Mouse (Mus musculus) macrophage (primary cell): Measurements from ENCODE around the gene F2rl3. TPM values are rescaled to one million over a fixed set of nuclear protein-coding genes. Genes with fewer than 3 reads are reported as not detected.

ENCODE experiments used
- H3K27ac ChIP-seq: fragments of 350-480 bp; formaldehyde crosslinking; 2 replicates; pipeline ENCODE4 v1.9.0; 2021
- H3K36me3 ChIP-seq: fragments of 350-480 bp; formaldehyde crosslinking; 2 replicates; pipeline ENCODE4 v1.9.0; 2021; ENCODE audit errors: inconsistent target
- H3K4me3 ChIP-seq: fragments of 350-480 bp; formaldehyde crosslinking; 2 replicates; pipeline ENCODE4 v1.9.0; 2021; ENCODE audit errors: inconsistent target
- H3K79me2 ChIP-seq: fragments of 350-480 bp; formaldehyde crosslinking; 2 replicates; pipeline ENCODE4 v1.9.0; 2021; ENCODE audit errors: inconsistent target
- WGBS: methylation state at CpG from one replicate; pipeline ENCODE4 v1.1.7; 2026; ENCODE audit warnings: inconsistent platforms; ENCODE audit not compliant: missing documents; 5-methylcytosine and 5-hydroxymethylcytosine counted together
- polyA plus RNA-seq: library from polyadenylated mRNA; stranded (reverse); fragments of 250-400 nt; gene quantifications from 3 replicates; pipeline ENCODE4 v1.2.4, GENCODE M21; 2018; ENCODE audit warnings: inconsistent platforms

F2rl3 gene
- polyA plus RNA-seq, 1 experiment from 2014 or later, result not detected

GRCm38 (mm10) chr8:72753165-72753564 is 8.5 kb upstream of the F2rl3 start:
- no peaks in the 10 kb centered on the region for H3K79me2 ChIP-seq
- H3K36me3 ChIP-seq, result peaks cover 90% of the 10 kb centered on the region
- no peak overlapping the region for H3K27ac ChIP-seq
- H3K4me3 ChIP-seq, result no peak overlapping the region
- 97% methylated on average over 9 of the region's 9 CpGs for WGBS

GRCm38 (mm10) chr8:72753781-72754180 is 7.9 kb upstream of the F2rl3 start:
- H3K36me3 ChIP-seq, result peaks cover 88% of the 10 kb centered on the region

GRCm38 (mm10) chr8:72756031-72756430 is 5.6 kb upstream of the F2rl3 start:
- no peak overlapping the region for H3K27ac ChIP-seq
- 100% methylated on average over 2 of the region's 2 CpGs for WGBS
- H3K36me3 ChIP-seq, result peaks cover 65% of the 10 kb centered on the region
- no peak overlapping the region for H3K4me3 ChIP-seq
- H3K79me2 ChIP-seq, result no peaks in the 10 kb centered on the region

More at GRCm38 (mm10) chr8:72753781-72754180, 7.9 kb upstream of the F2rl3 start:
- no peaks in the 10 kb centered on the region for H3K79me2 ChIP-seq
- H3K4me3 ChIP-seq, result no peak overlapping the region
- 100% methylated on average over 2 of the region's 2 CpGs for WGBS
- H3K27ac ChIP-seq, result no peak overlapping the region

- Histone ChIP-seq H3K27ac (no peak overlapping the region), H3K4me3 (no peak overlapping the region), H3K79me2 (no peaks in the 10 kb centered on the region), H3K36me3 (peaks cover 60% of the 10 kb centered on the region)
- WGBS, result 94% methylated on average over 31 of the region's 35 CpGs
Observed at GRCm38 (mm10) chr8:72756771-72757390, 4.8 kb upstream of the F2rl3 start.

- peaks cover 52% of the 10 kb centered on the region for H3K36me3 ChIP-seq
- no peak overlapping the region for H3K27ac ChIP-seq
- no peak overlapping the region for H3K4me3 ChIP-seq
- 95% methylated on average over 11 of the region's 15 CpGs for WGBS
- H3K79me2 ChIP-seq, result no peaks in the 10 kb centered on the region
Observed at GRCm38 (mm10) chr8:72757426-72758195, 4.1 kb upstream of the F2rl3 start.

- no peak overlapping the region for H3K4me3 ChIP-seq
- H3K27ac ChIP-seq, result no peak overlapping the region
- peaks cover 45% of the 10 kb centered on the region for H3K36me3 ChIP-seq
- H3K79me2 ChIP-seq, result no peaks in the 10 kb centered on the region
Observed at GRCm38 (mm10) chr8:72758310-72758709, 3.4 kb upstream of the F2rl3 start.

GRCm38 (mm10) chr8:72760216-72760615 is 1.5 kb upstream of the F2rl3 start:
- no peak overlapping the region for H3K4me3 ChIP-seq
- no peak overlapping the region for H3K27ac ChIP-seq
- no peaks in the 10 kb centered on the region for H3K79me2 ChIP-seq
- peaks cover 34% of the 10 kb centered on the region for H3K36me3 ChIP-seq
- whole genome bisulfite sequencing, result 91% methylated on average over 3 of the region's 3 CpGs

- WGBS, result 32% methylated on average over 12 of the region's 12 CpGs
- H3K36me3 ChIP-seq, result peaks cover 13% of the 10 kb centered on the region
Observed at GRCm38 (mm10) chr8:72762306-72762705, 626 bp downstream of the F2rl3 start.

GRCm38 (mm10) chr8:72765696-72766095 is 4.0 kb downstream of the F2rl3 start:
- 98% methylated on average over 3 of the region's 4 CpGs for WGBS
- no peak overlapping the region for H3K27ac ChIP-seq
- H3K79me2 ChIP-seq, result no peaks in the 10 kb centered on the region
- no peak overlapping the region for H3K4me3 ChIP-seq
- no peaks in the 10 kb centered on the region for H3K36me3 ChIP-seq

More at GRCm38 (mm10) chr8:72762306-72762705, 626 bp downstream of the F2rl3 start:
- Histone ChIP-seq H3K27ac (no peak overlapping the region), H3K79me2 (no peaks in the 10 kb centered on the region), H3K4me3 (no peak overlapping the region)

GRCm38 (mm10) chr8:72766777-72767176 is 5.1 kb downstream of the F2rl3 start:
- no peak overlapping the region for H3K27ac ChIP-seq
- H3K4me3 ChIP-seq, result no peak overlapping the region
- no peaks in the 10 kb centered on the region for H3K79me2 ChIP-seq
- 88% methylated on average over 7 of the region's 7 CpGs for WGBS
- H3K36me3 ChIP-seq, result no peaks in the 10 kb centered on the region

GRCm38 (mm10) chr8:72777797-72778196 is 16.1 kb downstream of the F2rl3 start:
- Histone ChIP-seq H3K36me3 (no peaks in the 10 kb centered on the region), H3K27ac (no peak overlapping the region), H3K79me2 (no peaks in the 10 kb centered on the region), H3K4me3 (no peak overlapping the region)
- 75% methylated on average over 1 of the region's 1 CpGs for WGBS

- no peaks in the 10 kb centered on the region for H3K36me3 ChIP-seq
- 100% methylated on average over 4 of the region's 4 CpGs for WGBS
- H3K4me3 ChIP-seq, result no peak overlapping the region
Observed at GRCm38 (mm10) chr8:72780644-72781043, 19.0 kb downstream of the F2rl3 start.

GRCm38 (mm10) chr8:72801583-72801982 is 39.9 kb downstream of the F2rl3 start:
- WGBS, result 86% methylated on average over 2 of the region's 2 CpGs
- no peak overlapping the region for H3K4me3 ChIP-seq
- no peaks in the 10 kb centered on the region for H3K79me2 ChIP-seq
- no peaks in the 10 kb centered on the region for H3K36me3 ChIP-seq
- H3K27ac ChIP-seq, result no peak overlapping the region

More at GRCm38 (mm10) chr8:72780644-72781043, 19.0 kb downstream of the F2rl3 start:
- Histone ChIP-seq H3K27ac (no peak overlapping the region), H3K79me2 (no peaks in the 10 kb centered on the region)

- WGBS, result 86% methylated on average over 3 of the region's 3 CpGs
- Histone ChIP-seq H3K4me3 (no peak overlapping the region), H3K36me3 (no peaks in the 10 kb centered on the region), H3K79me2 (no peaks in the 10 kb centered on the region), H3K27ac (no peak overlapping the region)
Observed at GRCm38 (mm10) chr8:72812690-72813089, 51.0 kb downstream of the F2rl3 start.
